Mouse (Mus musculus) layer of hippocampus, adult 18-20 months (tissue): Measurements from ENCODE around the gene Nme2. TPM values are rescaled to one million over a fixed set of nuclear protein-coding genes. Genes with fewer than 3 reads are reported as not detected.

Experiments
- DNase-seq, 2 experiments: peaks; one replicate each; pipeline ENCODE4 v3.0.0; 2022; ENCODE audit warnings: low spot score in 2 of 2
- long read RNA-seq: library from polyadenylated mRNA; stranded (forward); transcript quantifications from one replicate; pipeline ENCODE4 v2.0.0, GENCODE M21; 2021
- total RNA-seq, 2 experiments: library from RNA; stranded (reverse); gene quantifications; 2 replicates each; pipeline ENCODE4 v1.2.3; 2021

The Nme2 gene
- 10 to 100 TPM; 76.6 to 90.3 TPM for total RNA-seq
- long read RNA-seq, transcript Nme2-201 (5 exons, 1,012 nt): minor isoform, 25 of 58 reads
- long read RNA-seq, transcript Nme2-202 (4 exons, 734 nt): major isoform, 33 of 58 reads
- long read RNA-seq, partial matches to known transcripts: 0 of 58 reads
- long read RNA-seq, other reads (novel, unspliced or antisense): 0 of 58 reads

- DNase-seq: no peak
Measured at GRCm38 (mm10) chr11:93956159-93956558, at the start of gene Nme2. Gene Nme2, minus strand, starts transcription at chr11:93956259.

- DNase-seq: no peak
Measured at GRCm38 (mm10) chr11:94003346-94003745, 47.3 kb upstream of the Nme2 start.

GRCm38 (mm10) chr11:93999276-93999675, 43.2 kb upstream of the Nme2 start:
- DNase-seq: no peak

GRCm38 (mm10) chr11:93997141-93997775, 41.2 kb upstream of the Nme2 start:
- DNase-seq: no peak

GRCm38 (mm10) chr11:93996306-93997140, 40.5 kb upstream of the Nme2 start:
- peak in 1 of 2 experiments; percentile 45 for DNase-seq

- peak; percentile 89 to 95 for DNase-seq
Measured at GRCm38 (mm10) chr11:93995720-93996305, 39.8 kb upstream of the Nme2 start, which contains the start of gene Spag9. Gene Spag9, plus strand, starts transcription at chr11:93996091.

GRCm38 (mm10) chr11:93995111-93995719, 39.2 kb upstream of the Nme2 start:
- peak; percentile 69 to 78 for DNase-seq

- no peak for DNase-seq
Measured at GRCm38 (mm10) chr11:93994531-93994930, 38.5 kb upstream of the Nme2 start.

- DNase-seq: no peak
Measured at GRCm38 (mm10) chr11:93988328-93989062, 32.4 kb upstream of the Nme2 start.

GRCm38 (mm10) chr11:93987625-93988327, 31.7 kb upstream of the Nme2 start:
- DNase-seq: no peak

- DNase-seq: no peak
Measured at GRCm38 (mm10) chr11:93987026-93987425, 31.0 kb upstream of the Nme2 start.

GRCm38 (mm10) chr11:93986298-93986697, 30.2 kb upstream of the Nme2 start:
- DNase-seq: no peak

GRCm38 (mm10) chr11:93985265-93985664, 29.2 kb upstream of the Nme2 start:
- no peak for DNase-seq

GRCm38 (mm10) chr11:93984619-93985018, 28.6 kb upstream of the Nme2 start:
- DNase-seq: no peak

- DNase-seq: no peak
Measured at GRCm38 (mm10) chr11:93979502-93980049, 23.5 kb upstream of the Nme2 start.

- DNase-seq: no peak
Measured at GRCm38 (mm10) chr11:93972951-93973350, 16.9 kb upstream of the Nme2 start.

- DNase-seq: no peak
Measured at GRCm38 (mm10) chr11:93969799-93970198, 13.7 kb upstream of the Nme2 start.

- DNase-seq: no peak
Measured at GRCm38 (mm10) chr11:93969171-93969570, 13.1 kb upstream of the Nme2 start.

- no peak for DNase-seq
Measured at GRCm38 (mm10) chr11:93968848-93969128, 12.7 kb upstream of the Nme2 start.
